Mouse (Mus musculus): ENCODE data around the gene Cdh12.

The Cdh12 gene

GRCm38 (mm10) chr15:20711859-20712258 is 262.8 kb downstream of the Cdh12 start:
- no peak for DNase-seq

GRCm38 (mm10) chr15:20772289-20772688 is 323.2 kb downstream of the Cdh12 start:
- no peak for DNase-seq

- no peak for DNase-seq
Observed at GRCm38 (mm10) chr15:20773423-20773822, 324.4 kb downstream of the Cdh12 start.

DNA sequence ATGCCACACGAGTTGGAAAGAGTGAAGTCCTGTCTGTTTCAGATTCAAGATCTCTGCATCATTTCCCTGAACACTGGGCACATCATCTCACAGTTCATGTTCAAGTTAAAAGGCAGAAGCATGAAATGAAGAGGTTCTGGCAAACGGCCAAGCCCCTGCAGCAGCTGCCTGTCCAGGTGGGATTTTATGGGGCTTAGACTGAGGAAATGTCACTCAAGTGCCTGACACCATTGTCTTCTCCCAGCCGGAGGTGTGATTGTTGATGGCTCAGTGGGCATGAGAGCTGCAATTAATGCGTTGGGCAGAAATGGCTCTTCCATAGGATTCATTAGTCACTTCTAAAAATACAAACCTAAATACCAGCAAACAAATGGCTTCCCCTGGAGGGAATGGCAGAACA is 347.9 kb downstream of the Cdh12 start:
- no peak for DNase-seq

DNA sequence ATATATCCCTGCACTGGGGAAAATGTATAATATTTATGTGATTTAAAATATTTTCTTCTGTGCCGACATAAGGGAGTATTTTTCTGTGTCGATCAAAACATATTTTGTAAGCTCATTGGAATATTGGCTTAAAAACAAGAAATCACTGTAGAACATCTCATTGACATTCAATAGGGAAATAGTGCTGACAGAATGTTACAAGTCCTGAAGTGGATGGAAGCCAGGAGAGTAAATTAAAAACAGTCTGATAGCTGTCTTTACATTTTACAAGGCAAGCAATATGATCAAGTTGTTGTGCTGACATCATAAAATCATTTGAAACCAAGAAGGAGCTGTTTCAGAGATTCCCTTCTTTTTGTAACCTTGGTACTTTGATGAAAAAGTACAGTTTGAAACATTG is 349.5 kb downstream of the Cdh12 start:
- no peak for DNase-seq

DNA sequence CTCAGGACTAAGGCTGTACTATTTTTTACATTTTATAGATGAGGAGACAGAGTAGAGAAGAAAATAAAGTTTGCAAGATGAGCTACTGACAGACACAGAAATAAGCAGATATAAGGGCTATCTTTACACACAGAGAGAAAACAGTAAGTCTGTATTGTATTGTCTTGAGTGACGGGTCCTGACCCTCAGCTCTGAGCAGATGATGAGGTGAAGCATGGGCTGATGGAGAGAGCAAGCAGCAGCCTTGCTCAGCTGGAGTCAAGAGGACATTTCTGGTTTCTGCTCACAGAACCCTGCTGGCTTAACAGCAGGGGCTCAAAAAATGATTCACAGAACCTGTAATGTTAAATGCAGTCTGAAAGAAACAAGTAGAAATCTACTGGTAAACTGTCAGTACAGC is 386.8 kb downstream of the Cdh12 start:
- DNase-seq, result no peak

GRCm38 (mm10) chr15:20836991-20837390 is 387.9 kb downstream of the Cdh12 start:
- no peak for DNase-seq

DNA sequence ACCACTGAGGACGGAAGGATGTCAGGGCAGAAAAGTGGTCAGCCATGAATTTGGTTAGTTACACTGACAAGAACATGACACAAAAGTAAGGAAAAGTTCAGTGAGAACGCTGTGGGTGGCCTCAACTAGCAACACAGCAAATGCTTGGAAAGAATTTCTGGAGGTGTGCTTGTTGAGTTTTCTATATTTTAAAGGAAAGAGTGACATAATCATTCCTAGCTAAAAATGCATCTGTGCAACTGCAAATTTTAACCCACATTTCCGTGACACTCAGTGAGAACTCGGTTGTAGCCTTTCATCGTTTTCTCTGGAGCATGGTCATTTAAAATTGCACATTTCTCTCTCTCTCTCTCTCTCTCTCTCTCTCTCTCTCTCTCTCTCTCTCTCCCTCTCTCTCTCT is 392.4 kb downstream of the Cdh12 start:
- DNase-seq, result no peak

GRCm38 (mm10) chr15:20863076-20863475 is 414.0 kb downstream of the Cdh12 start:
- DNase-seq, result no peak

DNA sequence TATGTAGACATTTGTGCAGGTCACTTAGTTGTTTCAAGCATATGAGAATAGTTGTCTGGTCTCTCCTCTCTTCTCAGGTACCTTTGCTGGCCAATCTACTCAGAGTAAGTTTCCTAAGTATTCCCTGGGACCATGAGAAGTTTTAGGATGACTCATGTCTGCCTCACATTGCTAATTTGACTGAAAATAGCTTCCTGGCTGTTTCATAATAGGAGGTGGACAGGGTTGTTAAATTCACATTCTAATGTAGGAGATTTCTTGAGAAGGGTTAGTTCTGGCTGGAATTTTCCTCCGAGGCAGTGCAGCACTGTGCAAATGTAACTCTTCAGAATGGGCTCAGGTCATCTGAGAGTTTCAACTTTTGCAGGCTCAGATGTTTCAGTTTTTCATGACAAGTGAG is 423.5 kb downstream of the Cdh12 start:
- no peak for DNase-seq

DNA sequence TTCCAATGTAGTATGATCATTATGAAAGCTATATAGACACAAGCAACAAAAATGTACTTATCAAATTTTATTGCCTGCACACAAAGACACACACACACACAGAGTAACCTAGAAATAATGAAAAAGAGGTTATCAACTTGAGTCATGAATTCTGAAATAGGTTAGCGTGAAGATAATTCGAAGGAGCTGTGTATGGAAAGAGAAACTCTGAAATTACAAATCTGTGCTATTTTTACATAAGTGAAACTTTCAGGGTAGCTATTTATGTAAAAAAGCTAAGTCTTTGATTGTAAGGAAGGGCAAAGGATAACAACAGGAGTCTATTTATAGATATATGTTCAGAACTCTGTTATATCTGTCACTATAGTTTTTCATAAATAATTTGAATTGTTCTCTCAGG is 427.9 kb downstream of the Cdh12 start:
- DNase-seq, result no peak

DNA sequence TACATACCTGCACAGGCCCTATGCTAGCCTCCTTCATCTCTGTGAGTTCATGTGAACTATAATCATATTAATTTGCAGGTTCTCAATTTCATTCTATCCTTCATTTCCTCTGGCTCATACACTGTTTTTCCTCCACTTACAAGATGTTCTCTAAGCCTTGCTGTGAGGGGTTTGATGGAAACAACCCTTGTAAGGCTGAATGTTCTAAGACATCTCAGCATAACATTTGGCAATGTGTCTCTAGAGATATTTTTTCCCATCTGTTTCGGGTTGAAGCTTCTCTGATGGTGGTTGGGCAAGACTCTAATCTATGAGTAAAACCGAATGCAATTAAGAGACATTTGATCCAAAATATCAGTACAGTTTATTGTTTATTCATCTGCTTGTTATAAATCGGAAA is 444.4 kb downstream of the Cdh12 start:
- no peak for DNase-seq

GRCm38 (mm10) chr15:20902568-20902967 is 453.5 kb downstream of the Cdh12 start:
- DNase-seq, result no peak

DNA sequence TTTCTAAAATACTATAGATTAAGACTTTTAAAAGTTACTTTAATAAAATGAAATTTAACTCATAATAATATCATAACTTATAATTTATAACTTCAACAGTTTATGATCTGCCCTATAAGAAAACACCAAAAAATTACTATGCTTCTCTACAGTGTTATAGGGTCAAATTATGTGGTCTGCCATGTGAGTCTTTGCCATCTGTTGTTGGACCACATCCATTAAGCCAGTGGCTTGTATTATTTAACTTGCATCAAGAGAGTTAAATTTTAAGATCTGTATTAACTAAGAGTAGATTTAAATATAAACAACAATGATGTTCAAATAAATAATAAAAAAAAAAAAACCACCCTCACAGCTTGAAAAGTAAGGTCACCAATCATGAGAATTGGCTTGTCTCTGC is 479.2 kb downstream of the Cdh12 start:
- DNase-seq, result no peak

GRCm38 (mm10) chr15:20944000-20944399 is 494.9 kb downstream of the Cdh12 start:
- no peak for DNase-seq

DNA sequence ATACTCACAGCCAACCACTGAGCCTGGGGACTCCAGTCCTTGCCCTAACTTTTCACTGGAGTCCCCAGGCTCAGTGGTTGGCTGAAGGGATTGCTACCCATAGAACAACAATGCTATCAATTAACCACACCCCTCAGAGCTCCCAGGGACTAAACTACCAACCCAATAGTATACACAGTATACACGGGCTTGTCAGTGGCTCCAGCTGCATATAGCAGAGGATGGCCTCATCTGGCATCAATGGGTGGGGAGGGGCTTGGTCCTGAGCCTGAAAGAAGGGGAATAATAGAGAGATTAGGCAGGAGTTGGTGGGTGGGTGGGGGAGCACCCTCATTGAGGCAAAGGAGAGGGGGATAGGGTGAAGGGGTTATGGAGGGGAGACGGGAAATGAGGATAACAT is 518.4 kb downstream of the Cdh12 start:
- DNase-seq, result no peak

- no peak for DNase-seq
Observed at GRCm38 (mm10) chr15:20971041-20971440, 522.0 kb downstream of the Cdh12 start.

- no peak for DNase-seq
Observed at GRCm38 (mm10) chr15:21000541-21000940, 551.5 kb downstream of the Cdh12 start.

GRCm38 (mm10) chr15:21007931-21008330 is 558.9 kb downstream of the Cdh12 start:
- no peak for DNase-seq

DNA sequence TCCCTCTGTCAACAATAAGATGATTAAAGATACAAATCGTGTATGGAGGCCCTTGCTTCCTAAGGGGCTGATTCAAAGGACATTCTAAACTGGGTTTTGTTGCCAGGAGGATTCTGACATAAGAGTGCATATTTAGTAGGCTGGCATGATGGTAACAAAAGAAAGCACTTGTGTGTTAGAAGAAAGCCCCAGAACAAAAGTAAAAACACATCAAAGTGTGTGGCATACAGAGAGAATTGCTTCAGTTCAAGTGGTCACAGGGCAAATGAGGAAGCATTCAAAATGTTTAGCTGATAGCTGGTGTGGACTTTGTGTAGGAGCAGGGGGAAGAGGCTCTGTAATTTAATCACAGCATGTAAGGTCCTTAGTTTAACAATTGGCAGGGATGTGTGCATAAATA is 559.4 kb downstream of the Cdh12 start:
- DNase-seq, result no peak

- no peak for DNase-seq
Observed at GRCm38 (mm10) chr15:21008969-21009368, 559.9 kb downstream of the Cdh12 start.

- no peak for DNase-seq
Observed at GRCm38 (mm10) chr15:21063683-21064082, 614.6 kb downstream of the Cdh12 start.

DNA sequence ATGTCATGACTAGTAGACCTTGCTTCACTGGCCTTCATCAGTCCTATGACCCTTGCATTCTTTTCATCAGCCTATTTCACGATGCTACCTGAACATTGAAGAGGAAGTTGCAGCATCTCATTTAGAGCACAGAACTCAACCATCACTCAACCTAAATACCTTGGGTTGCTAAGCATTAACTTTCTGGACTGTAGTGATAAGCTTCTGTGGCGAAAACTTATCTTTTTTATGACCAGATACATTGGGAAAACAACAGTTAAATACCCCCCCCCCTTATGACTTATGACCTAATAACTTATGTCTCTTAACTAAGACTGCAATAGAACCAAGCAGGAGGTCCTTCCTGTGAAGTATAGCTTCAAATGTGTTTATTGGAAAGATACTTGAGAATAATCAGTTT is 620.2 kb downstream of the Cdh12 start:
- no peak for DNase-seq

DNA sequence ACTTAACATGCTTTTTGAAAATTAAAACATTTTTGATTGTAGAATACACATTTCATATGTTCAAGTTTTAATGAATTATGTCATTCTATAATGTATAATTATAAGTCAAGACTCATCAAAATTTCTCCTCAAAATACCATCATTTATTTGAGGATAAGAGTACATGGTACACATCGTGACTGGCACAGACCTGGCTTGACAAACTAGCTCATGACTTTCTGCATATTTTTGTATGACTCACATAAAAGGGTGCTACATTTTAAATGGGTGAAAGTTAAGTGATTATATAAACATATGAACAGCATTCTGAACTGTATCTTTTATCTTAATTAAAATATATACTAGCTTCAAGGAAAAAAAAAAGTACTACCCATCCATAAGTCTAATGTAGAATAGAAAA is 643.8 kb downstream of the Cdh12 start:
- no peak for DNase-seq

DNA sequence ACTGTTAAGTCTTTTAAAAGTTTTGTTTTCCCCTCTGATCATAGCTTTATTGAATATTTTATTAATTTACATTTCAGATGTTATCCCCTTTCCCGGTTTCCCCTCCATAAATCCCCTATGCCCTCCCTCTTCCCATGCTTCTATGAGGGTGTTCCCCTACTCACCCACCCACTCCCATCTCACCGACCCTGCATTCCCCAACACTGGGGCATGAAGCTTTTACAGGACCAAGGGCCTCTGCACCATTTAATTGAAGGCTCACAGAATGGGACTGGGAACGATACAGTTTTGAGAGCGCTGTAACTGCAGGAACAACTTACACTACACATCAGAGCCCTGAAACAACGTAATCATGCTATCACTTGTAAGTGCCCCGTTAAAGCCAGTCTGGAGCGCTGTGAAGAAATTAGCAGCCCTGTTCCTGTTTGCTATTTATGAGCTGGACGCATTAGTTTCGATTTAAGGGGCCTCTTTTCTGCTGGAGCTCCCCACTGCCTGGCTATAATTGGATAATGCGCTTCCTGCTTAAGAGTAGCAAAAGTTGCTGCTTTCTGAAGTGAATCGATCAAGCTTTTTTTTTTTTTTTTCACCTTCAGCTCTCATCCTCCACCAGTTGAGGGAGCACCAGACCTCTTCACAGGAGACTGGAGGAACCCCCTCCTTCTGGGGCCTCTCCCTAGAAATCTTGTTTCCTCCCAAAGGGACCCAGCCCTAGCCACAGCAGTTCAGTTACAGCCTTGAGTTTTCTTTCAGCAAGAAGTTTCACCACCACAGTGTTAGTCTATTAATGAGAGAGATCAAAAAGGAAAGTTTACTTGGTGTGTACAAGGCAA is 660.2 kb downstream of the Cdh12 start:
- no peak for DNase-seq

All from kidney, postnatal 25 days (tissue).